ENCODE assay signal across 24 mouse cellular contexts in genomic region chr3:51646301-51646700, GRCm38 (mm10). TPM values are rescaled to one million over a fixed set of nuclear protein-coding genes. Genes with fewer than 3 reads are reported as not detected.
DNase-seq lines count a peak whose midpoint lies in the region; ATAC-seq and TF ChIP-seq lines count a peak whose summit lies in the region.
"Had no signal": no experiment of that assay in that cellular context is flagged by ENCODE, and none has a peak within 500 bp of the region (broad histone marks: within the 10 kb centered on the region; RNA-seq: fewer than 3 reads in every experiment).

No protein-coding gene starts in this region.

- no peaks in the 10 kb centered on the region for H3K36me3 ChIP-seq in heart, embryonic 12.5 days
- no peaks in the 10 kb centered on the region for H3K36me3 ChIP-seq in lung, postnatal 0 days (ENCODE audit: insufficient read depth, low read length)
- H3K36me3 ChIP-seq: forebrain, embryonic 10.5 days; G1E had no signal

- H3K4me1 ChIP-seq in heart, embryonic 12.5 days (replicated peaks), result peaks cover 43% of the 10 kb centered on the region
- H3K4me1 ChIP-seq in lung, postnatal 0 days (ENCODE audit: insufficient read depth, low read depth, low read length), result no peaks in the 10 kb centered on the region

- peaks cover 12% of the 10 kb centered on the region for H3K9me3 ChIP-seq in heart, embryonic 12.5 days (replicated peaks)
- no peaks in the 10 kb centered on the region for H3K9me3 ChIP-seq in lung, postnatal 0 days (ENCODE audit: low read length)
- H3K9me3 ChIP-seq: forebrain, embryonic 13.5 days; G1E had no signal

- no peak for ATAC-seq in heart, embryonic 12.5 days (ENCODE audit: insufficient number of reproducible peaks, low FRiP score)
- ATAC-seq in megakaryocyte-erythroid progenitor cell, adult 5-6 weeks (replicated peaks; ENCODE audit: low FRiP score, low TSS enrichment, poor library complexity, severe bottlenecking), result no peak
- ATAC-seq in lung, postnatal 0 days, result no peak
- ATAC-seq: forebrain, embryonic 13.5 days; forebrain, embryonic 16.5 days; hindbrain, postnatal 0 days; inflammation-experienced regulatory T-cells, adult 6 months; intestine, embryonic 16.5 days had no signal

- no peak for TF ChIP-seq EP300 in lung, postnatal 0 days (IDR thresholded peaks at IDR 0.05)

- no peak for TF ChIP-seq CTCF in lung, postnatal 0 days (IDR thresholded peaks at IDR 0.05)

- no peak overlapping the region for H3K9ac ChIP-seq in heart, embryonic 12.5 days
- H3K9ac ChIP-seq in lung, postnatal 0 days (replicated peaks; ENCODE audit: low read depth), result no peak overlapping the region
- H3K9ac ChIP-seq: forebrain, embryonic 13.5 days; hindbrain, embryonic 14.5 days had no signal

- peak overlapping the region; percentile 29 for H3K4me2 ChIP-seq in heart, embryonic 12.5 days
- no peak overlapping the region for H3K4me2 ChIP-seq in lung, postnatal 0 days (replicated peaks; ENCODE audit: low read depth, low read length)
- H3K4me2 ChIP-seq: forebrain, embryonic 13.5 days; hindbrain, embryonic 14.5 days had no signal

- no peaks in the 10 kb centered on the region for H3K27me3 ChIP-seq in heart, embryonic 12.5 days (replicated peaks)
- no peaks in the 10 kb centered on the region for H3K27me3 ChIP-seq in lung, postnatal 0 days (replicated peaks; ENCODE audit: insufficient read depth, low read length)
- H3K27me3 ChIP-seq: forebrain, embryonic 13.5 days had no signal

- H3K4me3 ChIP-seq in heart, embryonic 12.5 days, result no peak overlapping the region
- H3K4me3 ChIP-seq in lung, postnatal 0 days (ENCODE audit: low read depth, low read length), result no peak overlapping the region
- H3K4me3 ChIP-seq: forebrain, embryonic 10.5 days; forebrain, embryonic 13.5 days; heart, adult 2 months had no signal

- peak; percentile 39 for DNase-seq in embryo, embryonic 10 days (ENCODE audit: low spot score)
- no peak for DNase-seq in embryo, embryonic 9.5 days (ENCODE audit: extremely low spot score)
- DNase-seq in heart, postnatal 4 days, result no peak
- DNase-seq in R1 (ENCODE audit: low read depth, low spot score), result peak; percentile 69
- no peak for DNase-seq in lung, postnatal 0 days (ENCODE audit: low spot score)
- DNase-seq: adrenal gland, postnatal 10 days; cerebellum, adult 11 months; cerebellum, adult 8-10 months; cerebellum, postnatal 10 days; cerebellum, postnatal 36 days; gastrocnemius, postnatal 10 days; gastrocnemius, postnatal 36 days; heart, adult 2 months; kidney, adult 18-20 months had no signal

- H3K27ac ChIP-seq in heart, embryonic 12.5 days (ENCODE audit: poor library complexity, severe bottlenecking), result no peak overlapping the region
- no peak overlapping the region for H3K27ac ChIP-seq in lung, postnatal 0 days (ENCODE audit: low read length)
- H3K27ac ChIP-seq: forebrain, embryonic 10.5 days; forebrain, embryonic 13.5 days; heart, adult 2 months; hindbrain, embryonic 14.5 days; hindbrain, postnatal 0 days had no signal

- WGBS in heart, embryonic 12.5 days, result 23% methylated on average over 10 of the region's 10 CpGs
- 41% methylated on average over 10 of the region's 10 CpGs for WGBS in lung, postnatal 0 days

RNA-seq across cellular contexts. Expression of gene Mgst2, which starts 13.9 kb away (rescaled TPM):
- polyA plus RNA-seq in heart, embryonic 12.5 days (2016; fragmentation: Nextera tagmentation; extraction: Ambion mirVana), result 1.2 and 2.5 TPM in 2 replicates
- total RNA-seq in heart, postnatal 4 days (2021), result 1 to 10 TPM; 1.6 TPM
- 8.3 and 8.9 TPM in 2 replicates for total RNA-seq in megakaryocyte-erythroid progenitor cell, adult 5-6 weeks (2014; fragmentation: Nextera tagmentation)
- total RNA-seq in megakaryocyte-erythroid progenitor cell, adult 5-6 weeks (2017), result 0.19 and 0.66 TPM in 2 replicates
- 6.7 and 8.6 TPM in 2 replicates for polyA plus RNA-seq in lung, postnatal 0 days (2015; fragmentation: Nextera tagmentation; extraction: Ambion mirVana)
- total RNA-seq: hindbrain, postnatal 0 days had no signal

Comparison
In these comparisons a context has a peak if more than half of its experiments do, and no peak if none do; other contexts are left out.
1. DNase-seq: peak in embryo, embryonic 10 days (single experiment) and R1 (single experiment); none in embryo, embryonic 9.5 days (single experiment), heart, postnatal 4 days (single experiment) and lung, postnatal 0 days (single experiment).